Mouse (Mus musculus) brain, embryonic 14.5 days (tissue): ENCODE measurements around the gene Gpr27.

Experiments
- CTCF ChIP-seq: fragments of 200-500 bp; IDR thresholded peaks from 2 replicates; pipeline ENCODE4 v1.5.1; 2012; ENCODE audit warnings: inconsistent platforms, mild to moderate bottlenecking, moderate library complexity, borderline replicate concordance; ENCODE audit not compliant: insufficient read depth, insufficient read length; ENCODE audit errors: extremely low read depth
- POLR2A ChIP-seq: fragments of 200-500 bp; IDR thresholded peaks from 2 replicates; pipeline ENCODE4 v1.6.1; 2012; ENCODE audit warnings: mild to moderate bottlenecking, inconsistent platforms, borderline replicate concordance; ENCODE audit not compliant: poor library complexity, insufficient read depth, insufficient read length, severe bottlenecking; ENCODE audit errors: extremely low read depth

GRCm38 (mm10) chr6:99649307-99649706, 43.2 kb upstream of the Gpr27 start:
- TF ChIP-seq CTCF (no peak), POLR2A (no peak)
